Mouse (Mus musculus) kidney, adult 8-10 months (tissue): Measurements from ENCODE around the gene Spred2.
"Not testable (repeated sequence)": the region's sequence is repeated elsewhere in the genome, so short reads cannot be mapped to it uniquely, and the experiment has no call there.

Experiments used
- DNase-seq, 2 experiments: peaks; one replicate each; pipeline ENCODE4 v3.0.0; 2022

Spred2 gene

DNA sequence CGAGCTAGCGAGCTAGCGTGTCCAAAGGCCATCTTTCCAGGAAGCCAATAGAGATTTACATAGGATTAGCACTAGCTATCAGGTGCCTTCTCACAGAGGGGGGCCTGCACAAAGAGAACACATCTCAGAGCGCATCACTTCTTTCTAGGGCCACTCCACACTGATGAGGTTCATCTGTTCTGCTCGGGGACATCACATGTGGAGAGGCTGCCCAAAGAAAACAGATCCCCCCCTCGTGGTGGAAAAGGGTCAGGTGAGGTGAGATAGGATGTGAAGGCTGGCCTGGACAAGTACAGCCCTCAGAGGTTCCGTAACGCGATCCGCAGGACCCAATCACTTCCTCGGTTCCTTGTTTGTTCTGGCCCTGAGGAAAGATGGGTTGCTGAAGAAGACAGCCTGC lies 101.7 kb downstream of the Spred2 start:
- DNase-seq, result peak; percentile 39 to 41

DNA sequence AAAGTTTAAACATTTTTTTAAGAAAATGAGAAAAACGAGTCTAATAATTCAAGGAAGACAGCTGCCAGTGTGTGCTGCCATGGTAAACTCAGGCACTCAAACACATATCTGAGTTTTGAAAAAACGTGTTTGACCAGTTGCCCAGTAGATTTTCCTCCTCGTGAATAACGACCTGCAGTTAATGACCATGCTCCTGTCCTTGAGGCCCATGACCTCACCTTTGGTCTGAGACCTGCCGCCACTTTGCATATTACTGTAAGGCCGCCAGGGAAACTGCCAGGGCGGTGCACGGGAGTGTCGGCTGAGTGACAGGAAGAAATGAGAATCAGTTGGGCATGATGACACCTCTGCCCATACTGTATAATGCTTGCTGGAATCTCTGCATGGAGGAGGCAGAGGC lies 103.5 kb downstream of the Spred2 start:
- peak in 1 of 2 experiments; percentile 28 for DNase-seq

DNA sequence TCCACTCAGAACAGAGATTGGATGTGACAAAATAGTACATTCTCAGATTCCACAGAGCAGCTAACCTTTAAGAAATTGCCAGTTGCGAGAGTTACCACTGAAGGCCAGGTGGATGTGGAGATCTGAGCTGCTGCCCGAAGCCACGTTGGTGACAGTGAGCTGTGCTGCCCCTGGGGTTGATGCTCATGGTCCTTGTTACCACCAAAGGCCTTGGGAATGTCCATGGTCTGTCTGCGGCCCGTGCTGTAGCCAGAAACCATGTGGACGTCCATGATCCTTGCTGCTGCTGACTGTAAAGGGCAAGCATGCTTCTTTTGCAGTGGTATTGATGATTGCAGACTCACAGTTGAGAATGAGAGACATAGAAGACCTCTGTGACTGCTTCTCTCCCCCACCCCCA lies 104.2 kb downstream of the Spred2 start:
- no peak for DNase-seq

DNA sequence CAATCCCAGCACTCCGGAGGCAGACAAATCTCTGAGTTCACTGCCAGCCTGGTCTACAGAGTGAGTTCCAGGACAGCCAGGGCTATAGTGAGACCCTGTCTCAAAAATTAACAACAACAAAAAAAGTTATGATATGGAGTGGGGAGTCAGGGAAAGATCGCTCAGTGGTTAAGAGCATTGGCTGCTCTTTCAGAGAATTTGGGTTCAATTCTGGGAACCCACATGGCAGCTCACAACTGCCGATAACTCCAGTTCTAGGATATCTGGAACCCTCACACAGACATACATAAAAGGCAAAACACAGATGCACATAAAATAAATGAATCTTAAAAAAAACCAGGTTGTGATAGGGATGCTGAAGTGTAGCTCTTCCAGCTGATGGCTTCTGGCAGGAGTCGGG lies 104.8 kb downstream of the Spred2 start:
- no peak for DNase-seq

DNA sequence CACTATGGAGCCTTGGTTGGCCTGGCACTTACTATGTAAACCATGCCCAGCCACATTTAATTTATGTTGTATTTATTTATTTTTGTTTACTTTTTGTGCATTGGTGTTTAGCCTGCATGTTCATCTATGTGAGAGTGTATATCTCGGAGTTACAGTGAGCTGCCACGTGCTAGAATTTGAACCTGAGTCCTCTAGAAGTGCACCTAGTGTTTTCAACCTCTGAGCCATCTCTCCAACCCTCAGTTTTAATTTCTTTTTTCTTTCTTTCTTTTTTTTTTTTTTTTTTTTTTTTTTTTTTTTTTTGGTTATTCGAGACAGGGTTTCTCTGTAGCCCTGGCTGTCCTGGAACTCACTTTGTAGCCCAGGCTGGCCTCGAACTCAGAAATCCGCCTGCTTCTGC lies 106.8 kb downstream of the Spred2 start:
- not testable (repeated sequence) for DNase-seq

DNA sequence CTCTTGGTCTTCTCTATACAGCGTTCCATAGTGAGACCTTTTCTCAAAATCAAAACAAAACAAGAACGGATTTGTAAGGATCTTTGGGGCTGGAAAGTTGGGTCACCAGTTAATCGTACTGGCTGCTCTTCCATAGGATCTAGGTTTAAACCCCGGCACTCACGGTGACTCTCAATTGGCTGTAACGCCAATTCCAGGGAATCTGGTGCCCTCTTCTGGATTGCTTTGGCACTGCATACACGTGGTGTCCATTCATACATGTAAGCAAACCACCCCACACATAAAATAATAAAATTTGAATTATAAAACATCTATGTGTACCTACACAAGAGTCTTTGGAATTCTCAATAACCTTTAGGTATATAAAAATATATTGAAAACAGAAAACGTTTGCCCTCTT lies 107.4 kb downstream of the Spred2 start:
- DNase-seq, result peak; percentile 15 to 50

DNA sequence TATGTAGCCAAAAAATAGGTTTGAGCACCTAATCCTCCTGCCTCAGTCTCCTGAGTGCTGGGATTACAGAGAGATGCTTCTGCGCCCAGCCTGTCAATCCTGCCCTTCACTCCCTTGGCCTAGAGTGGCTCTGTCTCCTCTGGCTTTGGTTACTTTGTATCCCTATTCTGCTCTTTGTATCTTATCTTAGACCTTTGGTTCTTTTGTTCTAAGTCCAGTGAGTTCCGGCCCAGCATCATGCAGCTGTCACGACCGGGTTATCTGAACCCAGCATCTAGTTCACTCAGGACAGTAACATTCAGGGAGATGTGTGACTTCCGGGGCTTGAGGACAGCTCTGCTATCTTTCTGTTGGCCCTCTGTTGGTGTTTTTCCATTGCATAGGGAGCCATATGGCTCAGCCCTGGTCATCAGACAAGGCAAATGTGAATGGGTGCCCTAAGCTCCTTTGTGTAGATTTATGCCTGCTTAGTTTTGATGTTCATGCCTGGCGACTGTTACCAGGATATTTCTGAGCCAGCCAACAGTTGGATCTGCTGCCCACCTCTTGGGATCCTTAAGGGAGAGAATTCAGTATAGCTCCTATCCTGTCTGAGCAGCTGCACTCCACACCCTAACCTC lies 109.5 kb downstream of the Spred2 start:
- DNase-seq, result no peak

DNA sequence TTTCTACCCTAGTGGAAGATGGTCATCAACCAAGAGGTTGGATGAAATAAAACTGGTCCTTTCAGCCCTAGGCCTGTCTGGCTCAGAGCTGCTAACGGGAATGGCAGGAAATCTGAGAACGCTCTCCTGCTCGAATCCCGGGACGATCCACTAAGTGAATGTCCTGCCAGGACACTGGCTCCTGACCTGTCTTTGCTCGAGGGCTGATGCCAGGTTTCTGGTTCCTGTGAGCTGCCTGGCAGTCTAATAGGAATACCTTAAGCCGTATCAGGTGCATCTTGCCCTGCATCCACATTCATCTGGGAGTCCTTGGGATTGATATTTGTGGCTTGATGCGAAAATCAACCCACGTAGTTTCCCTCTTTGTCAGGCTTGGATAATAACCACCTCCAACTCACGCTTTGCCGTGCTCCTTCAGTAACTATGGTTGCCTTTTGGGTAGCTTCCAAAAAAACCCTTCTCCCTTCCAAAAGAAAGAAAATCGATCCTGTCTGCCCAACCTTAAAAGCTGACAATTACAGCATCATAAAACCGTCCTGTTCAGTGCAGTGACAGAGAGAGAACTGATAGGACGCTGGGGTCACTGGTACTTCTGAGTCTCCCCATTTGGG lies 110.3 kb downstream of the Spred2 start:
- DNase-seq, result no peak

DNA sequence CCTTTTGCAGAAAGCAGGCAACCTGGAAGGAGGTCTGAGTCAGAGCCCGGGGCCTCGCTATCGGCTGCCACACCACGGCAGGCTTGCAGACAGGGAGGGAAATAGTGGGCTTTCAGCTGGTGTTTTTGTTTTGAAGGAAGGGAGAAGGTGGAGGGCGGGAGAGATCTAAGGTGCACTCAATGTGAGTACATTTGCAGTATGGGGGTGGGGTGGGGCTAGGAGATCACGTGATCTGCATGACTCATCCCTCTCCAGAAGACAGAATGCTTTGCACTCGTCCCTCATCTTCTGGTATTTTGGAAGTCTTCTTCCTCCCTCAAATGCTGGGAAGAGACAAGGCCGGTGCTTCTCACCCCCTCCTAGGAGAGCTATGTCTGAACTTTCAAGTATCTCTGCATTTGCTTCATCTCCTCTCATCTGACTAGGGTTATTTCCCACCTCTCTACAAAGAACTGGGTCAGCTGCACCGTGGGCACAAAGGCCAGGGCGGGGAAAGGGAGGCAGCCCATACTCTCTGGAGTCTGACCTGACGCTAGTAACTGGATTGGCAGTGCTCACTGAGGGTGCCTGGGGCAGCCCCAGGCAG lies 111.3 kb downstream of the Spred2 start:
- no peak for DNase-seq

DNA sequence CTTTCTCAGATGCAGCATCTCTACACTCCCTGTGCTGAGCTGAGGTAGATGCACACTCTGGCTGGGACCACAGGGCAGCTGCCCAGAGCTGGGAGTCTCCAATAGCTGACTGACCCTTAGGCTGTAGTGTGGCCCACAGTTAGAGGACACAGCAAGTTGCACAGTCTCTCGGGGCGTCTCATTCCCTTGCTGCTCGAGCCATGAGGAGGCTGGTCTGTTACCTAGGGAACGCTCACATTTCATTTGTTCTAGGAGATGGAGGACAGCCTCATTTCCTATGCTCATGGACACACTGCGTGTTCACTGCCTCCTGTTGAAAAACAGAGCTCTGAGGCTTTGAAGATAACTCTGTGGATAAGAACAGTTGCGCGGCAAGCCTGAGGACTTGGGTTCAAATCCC lies 111.8 kb downstream of the Spred2 start:
- no peak for DNase-seq

DNA sequence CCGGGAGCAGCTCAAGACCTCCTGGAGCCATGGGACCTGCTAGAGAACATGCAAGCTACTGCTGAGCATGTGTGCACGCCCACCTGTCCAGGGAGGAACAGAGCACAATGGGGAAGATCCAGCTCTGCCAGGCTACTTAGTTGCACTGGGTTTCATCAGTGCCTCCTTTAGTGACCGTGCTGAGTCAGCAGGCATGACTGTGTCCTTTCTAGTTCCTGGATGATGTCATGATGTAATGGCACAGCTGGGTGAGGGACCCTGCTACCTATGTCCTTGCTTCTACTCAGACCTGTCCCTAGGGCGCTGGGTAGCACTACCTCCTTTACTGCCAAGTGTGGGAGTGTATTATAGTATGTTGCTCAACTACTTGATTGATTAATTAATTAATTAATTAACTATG lies 113.6 kb downstream of the Spred2 start:
- DNase-seq, result no peak

DNA sequence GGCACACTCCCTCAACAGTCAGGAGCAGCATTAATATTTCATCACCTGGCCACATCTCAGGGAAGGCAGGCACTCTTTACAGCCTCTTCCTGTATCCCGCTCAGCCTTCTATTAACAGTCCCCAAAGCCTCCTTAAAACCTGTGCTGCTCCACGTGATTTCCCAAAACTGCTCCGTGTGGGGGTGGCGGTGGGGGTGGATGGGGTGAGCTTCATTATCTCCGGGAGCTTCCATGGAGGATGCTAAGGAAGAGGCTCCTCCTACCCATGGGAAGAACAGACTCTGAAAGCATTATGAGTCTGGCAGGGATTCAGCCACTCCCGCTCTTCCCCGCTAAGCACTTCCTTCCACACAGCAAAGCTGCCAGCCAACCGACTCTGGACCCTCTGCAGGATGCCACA lies 114.5 kb downstream of the Spred2 start:
- DNase-seq, result no peak

DNA sequence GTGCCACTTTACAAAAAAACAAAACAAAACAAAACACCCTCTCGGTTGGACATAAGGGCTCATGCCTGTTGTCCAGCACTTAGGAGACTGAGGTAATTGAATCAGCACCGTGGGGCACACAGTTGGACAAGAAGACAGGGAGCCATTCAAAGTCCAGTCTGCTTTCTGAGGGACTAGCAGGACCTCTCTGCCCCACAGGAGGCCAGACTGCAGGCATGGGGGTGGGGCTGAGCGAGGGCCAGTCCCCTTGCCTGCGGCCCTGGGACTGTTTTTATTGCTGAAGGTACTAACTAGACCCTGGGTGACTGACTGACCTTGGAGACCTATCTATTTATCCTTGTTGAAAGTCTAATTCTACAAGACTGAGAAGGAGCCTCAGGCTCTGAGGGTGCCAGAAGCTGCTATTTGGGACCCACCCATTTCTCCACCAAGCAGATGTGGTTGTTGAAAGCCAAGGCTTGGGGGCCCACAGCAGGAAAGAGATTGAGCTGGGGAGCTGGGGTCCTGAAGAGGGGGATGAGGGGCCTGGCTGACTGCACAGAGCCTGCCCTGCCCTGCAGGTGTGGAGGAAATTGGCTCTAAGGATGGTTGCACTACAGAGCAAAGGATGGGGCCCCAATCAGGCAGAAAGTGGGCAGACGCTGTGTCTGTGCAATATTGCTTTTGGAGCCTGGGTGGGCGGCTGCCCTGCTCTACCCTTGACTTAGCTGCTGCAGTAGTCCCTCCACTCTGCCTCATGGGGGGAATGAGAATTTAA lies 117.2 kb downstream of the Spred2 start:
- DNase-seq, result peak in 1 of 2 experiments; percentile 9

DNA sequence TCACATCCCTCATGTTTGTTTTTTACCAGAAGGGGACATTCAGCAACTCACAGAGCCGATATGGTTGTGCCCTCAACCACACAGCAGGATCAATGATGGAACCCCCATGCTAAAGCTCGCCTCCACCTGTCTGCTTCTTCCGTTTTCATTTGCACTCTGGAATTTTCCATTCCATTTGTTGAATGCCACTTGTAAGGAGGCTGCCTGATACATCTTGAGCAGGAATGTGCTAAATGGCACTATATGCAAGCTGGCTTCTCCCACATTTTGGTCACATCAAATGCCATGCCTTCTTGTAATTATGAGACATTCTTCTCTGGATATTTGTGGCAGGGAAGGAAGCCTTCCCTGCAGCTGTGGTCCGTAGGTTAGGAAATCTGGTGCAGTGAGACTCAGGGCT lies 117.9 kb downstream of the Spred2 start:
- DNase-seq, result no peak

DNA sequence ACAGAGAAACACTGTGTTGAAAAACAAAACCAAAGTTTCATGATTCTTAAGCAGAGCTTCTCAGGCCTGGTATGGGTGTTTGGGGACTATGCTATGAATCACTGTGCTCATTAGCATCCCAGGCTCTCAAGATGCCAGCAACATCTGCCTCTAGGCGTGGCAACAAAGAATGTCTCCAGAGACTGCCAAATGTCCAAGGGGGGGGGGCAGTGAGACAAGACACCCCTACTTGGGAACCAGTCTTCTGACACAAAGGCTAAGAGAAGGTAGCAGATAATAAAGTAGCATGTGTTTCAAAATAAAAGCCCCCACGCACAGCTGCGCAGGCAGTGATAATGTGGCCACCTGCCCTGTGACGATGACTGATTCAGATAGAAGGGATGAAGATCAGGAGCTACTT lies 119.1 kb downstream of the Spred2 start:
- no peak for DNase-seq

DNA sequence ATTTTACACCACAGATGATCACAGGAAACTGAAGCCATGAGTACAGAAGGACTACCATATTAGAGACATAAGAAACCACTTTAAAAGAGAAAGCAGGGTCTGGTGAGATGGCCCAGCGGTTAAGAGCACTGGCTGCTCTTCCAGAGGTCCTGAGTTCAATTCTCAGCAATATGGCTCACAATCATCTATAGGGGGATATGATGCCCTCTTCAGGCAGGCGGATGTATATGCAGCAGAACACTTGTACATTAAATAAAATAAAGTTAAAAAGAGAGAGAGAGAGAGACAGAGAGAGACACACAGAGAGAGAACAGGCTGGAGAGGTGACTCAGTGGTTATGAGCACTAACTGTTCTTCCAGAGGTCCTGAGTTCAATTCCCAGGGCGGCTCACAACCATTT lies 121.4 kb downstream of the Spred2 start:
- no peak for DNase-seq

DNA sequence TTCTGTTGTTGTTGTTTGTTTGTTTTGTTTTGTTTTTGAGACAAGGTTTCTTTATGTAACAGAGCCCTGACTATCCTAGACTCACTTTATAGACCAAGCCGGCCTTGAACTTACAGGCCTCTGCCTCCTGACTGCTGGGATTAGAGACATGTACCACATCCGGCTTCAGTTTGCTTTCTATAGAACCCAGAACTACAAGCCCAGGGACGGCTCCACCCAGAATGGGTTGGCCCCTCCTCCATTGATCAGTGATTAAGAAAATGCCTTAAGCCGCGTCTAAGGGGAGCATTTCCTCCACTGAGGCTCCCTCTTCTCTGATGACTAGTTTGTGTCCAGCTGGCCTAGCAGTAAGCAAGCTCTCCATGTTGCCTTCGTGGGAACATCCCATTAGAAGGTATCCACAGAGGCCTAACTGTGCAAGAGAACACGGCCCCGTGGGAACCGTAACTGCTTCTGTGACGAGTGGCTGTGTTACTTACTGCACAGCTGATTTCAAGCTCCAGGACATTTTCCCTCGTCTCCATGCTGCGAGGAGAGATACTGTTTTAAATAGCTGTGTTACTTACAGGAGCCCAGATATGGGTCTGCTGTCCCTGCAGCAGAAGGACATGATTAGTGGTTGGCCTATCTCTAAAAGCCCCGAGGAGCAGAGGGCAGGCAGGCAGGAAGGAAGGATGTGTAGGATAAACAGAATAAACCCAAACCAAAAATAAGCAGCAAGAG lies 128.8 kb downstream of the Spred2 start:
- no peak for DNase-seq

DNA sequence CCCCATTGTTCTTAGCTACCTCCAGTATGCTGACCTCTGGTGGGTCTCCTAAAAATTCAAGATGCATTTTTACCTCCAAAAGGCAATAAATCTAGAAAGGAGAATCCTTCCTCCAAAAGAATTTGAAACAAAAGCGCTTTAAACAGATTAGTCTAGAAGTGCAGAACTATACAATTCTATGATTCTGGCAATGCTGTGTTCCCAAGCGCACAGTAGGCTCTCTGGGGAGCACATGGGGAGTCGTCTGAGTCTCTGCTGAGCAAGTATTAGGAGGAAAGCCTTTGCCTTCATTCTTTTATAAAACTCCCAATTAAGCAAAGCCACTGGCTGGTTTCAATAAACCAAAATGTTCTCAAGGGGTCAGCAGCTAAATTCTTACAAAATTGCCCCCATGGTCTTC lies 129.8 kb downstream of the Spred2 start:
- no peak for DNase-seq

DNA sequence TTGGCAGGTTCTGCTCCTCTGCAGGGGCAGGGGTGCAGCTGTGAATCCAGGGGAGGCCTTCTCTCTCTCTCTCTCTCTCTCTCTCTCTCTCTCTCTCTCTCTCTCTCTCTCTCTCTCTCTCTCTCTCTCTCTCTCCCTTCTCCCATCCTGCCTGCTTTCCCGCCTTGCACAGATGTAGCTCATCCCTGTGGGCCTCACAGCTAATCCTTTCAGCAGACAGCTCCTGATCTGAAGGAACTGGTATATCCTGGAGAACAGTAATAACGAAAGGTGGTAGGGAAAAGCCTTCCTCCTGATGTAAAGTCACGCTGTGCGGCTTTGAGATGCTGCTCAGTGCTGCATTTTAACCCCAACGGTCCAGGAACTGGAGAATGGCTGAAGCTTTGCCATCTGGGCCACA lies 130.4 kb downstream of the Spred2 start:
- no peak for DNase-seq

DNA sequence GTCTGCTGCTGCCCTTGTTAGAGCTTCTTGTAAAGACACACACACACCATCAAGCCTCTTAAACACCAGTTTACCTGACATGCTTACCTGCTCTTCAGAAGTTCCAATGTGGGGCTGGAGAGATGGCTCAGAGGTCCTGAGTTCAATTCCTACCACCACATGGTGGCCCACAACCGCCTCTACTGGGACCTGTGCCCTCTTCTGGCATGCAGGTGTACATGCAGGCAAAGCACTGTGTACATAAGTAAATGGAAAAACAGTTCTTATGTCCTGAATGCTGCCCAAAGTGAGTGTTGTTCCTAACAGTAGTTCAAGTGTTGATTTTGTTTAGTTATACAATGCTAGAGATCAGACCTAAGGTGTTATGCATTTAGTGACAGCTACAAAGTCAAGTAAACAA lies 132.0 kb downstream of the Spred2 start:
- DNase-seq, result no peak

DNA sequence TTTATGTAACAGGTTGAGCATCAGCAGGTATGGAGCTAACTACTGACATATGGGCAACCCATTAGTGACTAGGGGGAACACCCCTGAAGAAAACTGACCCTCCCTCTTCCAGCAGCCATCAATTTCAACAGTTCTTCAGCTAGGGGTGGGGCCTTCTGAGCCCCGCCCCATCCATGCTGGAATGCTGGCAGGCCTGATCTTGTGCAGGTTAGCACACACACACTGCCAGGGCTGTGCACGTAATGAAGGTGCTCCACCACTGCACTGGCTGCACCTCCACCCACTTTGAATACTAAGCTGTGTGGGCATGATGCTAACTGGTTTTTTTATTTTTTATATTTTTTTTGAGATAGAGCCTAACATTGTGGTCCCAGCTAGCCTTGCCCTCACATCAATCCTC lies 133.3 kb downstream of the Spred2 start:
- no peak for DNase-seq

DNA sequence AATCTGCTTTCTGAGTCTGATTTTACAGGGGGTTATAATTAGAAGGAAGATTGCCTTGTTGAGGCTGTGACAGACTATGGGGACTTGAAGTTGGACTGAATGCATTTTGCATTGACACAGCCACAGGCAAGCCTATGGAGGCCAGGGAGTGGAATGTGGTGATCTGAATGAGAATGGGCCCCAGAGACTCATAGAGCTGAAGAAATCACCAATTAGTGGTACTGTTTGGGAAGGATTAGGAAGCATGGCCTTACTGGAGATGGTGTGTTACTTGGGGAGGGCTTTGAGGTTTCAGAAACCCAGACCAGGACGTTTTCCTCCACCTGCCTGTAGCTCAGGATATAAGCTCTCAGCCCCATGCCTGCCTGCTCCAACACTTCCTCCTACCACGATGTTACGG lies 135.6 kb downstream of the Spred2 start:
- no peak for DNase-seq

DNA sequence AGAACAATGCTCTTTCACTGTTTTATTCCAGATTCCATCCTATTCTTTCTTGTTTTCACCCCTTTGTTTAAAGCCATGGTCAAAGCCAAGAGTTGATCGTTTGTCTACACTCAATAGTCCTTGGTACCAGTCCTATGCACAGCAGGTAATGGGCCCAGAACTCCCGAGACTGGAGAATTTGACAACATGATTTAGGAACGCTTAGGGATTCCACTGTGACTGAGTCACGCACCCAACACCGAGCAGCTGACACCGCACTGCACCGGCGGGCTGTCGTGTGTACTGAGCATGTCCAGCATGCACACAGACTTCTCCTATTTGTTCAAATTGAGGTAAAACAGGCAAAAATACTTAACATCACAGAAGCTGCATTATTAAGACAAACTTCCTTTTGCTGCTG lies 138.6 kb downstream of the Spred2 start:
- DNase-seq, result not testable (repeated sequence)
